Mouse (Mus musculus): Measurements from ENCODE around the gene Ubxn11. TPM values are rescaled to one million over a fixed set of nuclear protein-coding genes. Genes with fewer than 3 reads are reported as not detected.

Ubxn11 gene
- polyA plus RNA-seq, 1 experiment = 28.8 TPM

DNA sequence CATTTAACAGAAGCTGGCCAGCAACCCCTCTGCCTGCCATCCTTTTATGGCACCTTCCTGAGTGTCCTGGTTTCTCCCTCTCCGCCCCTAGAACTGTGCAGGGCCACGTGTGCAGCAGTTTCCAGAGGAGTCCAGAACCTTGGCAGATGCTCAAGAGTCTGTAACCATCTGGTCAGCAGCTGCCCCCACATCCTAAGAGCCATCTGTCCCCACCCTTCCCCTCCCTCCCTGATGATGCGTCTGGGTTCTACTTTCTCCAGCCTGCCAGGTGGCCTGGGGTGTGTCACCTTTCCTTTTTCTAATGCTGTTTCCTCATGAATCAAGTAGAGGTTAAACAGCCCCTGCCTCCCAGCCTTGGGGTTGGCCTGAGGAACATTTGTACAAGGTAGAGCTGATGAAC, 19.9 kb downstream of the Ubxn11 start:
- DNase-seq = no peak
- no peak overlapping the region for H3K4me3 ChIP-seq (replicated peaks; ENCODE audit: extremely low read depth, low read depth, low read length)
- TF ChIP-seq CTCF (IDR thresholded peaks at IDR 0.05; ENCODE audit: insufficient read depth, low read length) (no peak), POLR2A (IDR thresholded peaks at IDR 0.05; ENCODE audit: borderline replicate concordance, extremely low read depth, low read depth, low read length) (no peak)
- 24% methylated on average over 3 of the region's 3 CpGs for WGBS
- peaks cover 8% of the 10 kb centered on the region; the same call in 1 of the 2 replicates for H3K4me1 ChIP-seq (ENCODE audit: control insufficient read depth, insufficient read depth, low read length)

DNA sequence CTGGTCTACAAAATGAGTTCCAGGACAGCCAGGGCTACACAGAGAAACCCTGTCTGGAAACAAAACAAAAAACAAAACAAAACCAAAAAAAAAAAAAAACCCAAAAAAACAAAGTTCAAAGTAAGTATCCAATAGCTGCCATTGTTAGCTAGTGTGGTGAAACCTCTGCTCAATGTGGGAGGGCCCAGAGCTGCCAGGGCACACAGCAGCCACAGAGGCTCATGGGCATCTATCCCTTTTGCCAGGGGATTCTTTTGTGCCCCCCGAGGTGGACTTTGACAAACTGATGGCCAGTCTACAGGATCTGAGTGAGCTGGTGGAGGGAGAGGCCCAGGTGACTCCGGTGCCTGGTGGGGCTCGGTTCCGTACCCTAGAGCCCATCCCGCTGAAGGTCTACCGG, 20.8 kb downstream of the Ubxn11 start:
- H3K4me1 ChIP-seq (ENCODE audit: control insufficient read depth, insufficient read depth, low read length) = peaks cover 13% of the 10 kb centered on the region
- TF ChIP-seq CTCF (IDR thresholded peaks at IDR 0.05; ENCODE audit: insufficient read depth, low read length) (no peak), POLR2A (IDR thresholded peaks at IDR 0.05; ENCODE audit: borderline replicate concordance, extremely low read depth, low read depth, low read length) (no peak)
- no peak for DNase-seq
- H3K4me3 ChIP-seq (replicated peaks; ENCODE audit: extremely low read depth, low read depth, low read length) = no peak overlapping the region
- 95% methylated on average over 6 of the region's 6 CpGs for WGBS

- TF ChIP-seq CTCF (IDR thresholded peaks at IDR 0.05; ENCODE audit: insufficient read depth, low read length) (peak; percentile 94), POLR2A (IDR thresholded peaks at IDR 0.05; ENCODE audit: borderline replicate concordance, extremely low read depth, low read depth, low read length) (no peak; the same call in 1 of the 2 replicates)
- DNase-seq = peak; percentile 42
- Histone ChIP-seq H3K4me3 (replicated peaks; ENCODE audit: extremely low read depth, low read depth, low read length) (peak overlapping the region; percentile 7), H3K4me1 (ENCODE audit: control insufficient read depth, insufficient read depth, low read length) (peaks cover 13% of the 10 kb centered on the region)
- 19% methylated on average over 17 of the region's 17 CpGs for WGBS
Measured at GRCm38 (mm10) chr4:134123680-134124551, 21.5 kb downstream of the Ubxn11 start.

- TF ChIP-seq POLR2A (IDR thresholded peaks at IDR 0.05; ENCODE audit: borderline replicate concordance, extremely low read depth, low read depth, low read length) (no peak), CTCF (IDR thresholded peaks at IDR 0.05; ENCODE audit: insufficient read depth, low read length) (no peak)
- DNase-seq = no peak
- WGBS = 76% methylated on average over 15 of the region's 15 CpGs
- H3K4me3 ChIP-seq (replicated peaks; ENCODE audit: extremely low read depth, low read depth, low read length) = no peak overlapping the region
- H3K4me1 ChIP-seq (ENCODE audit: control insufficient read depth, insufficient read depth, low read length) = peaks cover 13% of the 10 kb centered on the region
Measured at GRCm38 (mm10) chr4:134125383-134126060, 23.2 kb downstream of the Ubxn11 start.

DNA sequence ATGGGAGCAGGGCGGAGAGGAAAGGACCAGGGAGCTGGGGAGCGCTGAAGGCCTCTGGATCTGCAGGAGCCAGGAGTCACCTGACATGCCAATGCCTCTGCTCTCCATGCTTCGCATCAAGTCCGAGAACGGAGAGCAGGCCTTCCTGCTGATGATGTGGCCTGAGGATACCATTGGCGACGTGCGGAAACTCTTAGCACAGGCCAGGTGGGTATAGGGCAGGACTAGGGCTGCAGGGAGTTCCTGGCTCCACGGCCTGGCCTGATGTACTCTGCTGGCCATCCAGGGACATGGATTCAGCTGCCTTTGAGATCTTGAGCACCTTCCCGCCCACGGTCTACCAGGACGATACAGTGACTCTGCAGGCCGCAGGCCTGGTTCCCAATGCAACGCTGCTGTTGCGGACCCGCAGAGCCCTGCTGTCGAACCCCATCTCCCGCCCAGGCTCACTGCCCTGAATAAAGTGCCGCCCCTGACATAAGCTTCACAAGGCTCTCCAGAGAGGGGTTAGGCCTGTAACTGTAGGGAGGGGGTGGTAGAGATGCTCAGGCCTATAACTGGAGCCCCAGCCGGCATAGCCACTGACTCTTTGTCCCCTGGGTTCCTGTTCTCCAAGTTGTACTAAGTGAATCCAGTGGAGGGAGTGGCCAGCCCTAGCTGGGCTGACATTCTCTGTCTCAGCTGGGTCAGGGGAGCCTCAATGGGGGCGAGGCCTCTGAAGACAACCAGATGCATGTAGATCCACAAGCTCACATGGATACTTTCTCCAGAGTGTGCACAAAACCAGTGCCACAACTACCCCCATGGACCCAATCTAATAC, 24.1 kb downstream of the Ubxn11 start:
- WGBS = 89% methylated on average over 21 of the region's 21 CpGs
- Histone ChIP-seq H3K4me3 (replicated peaks; ENCODE audit: extremely low read depth, low read depth, low read length) (no peak overlapping the region), H3K4me1 (ENCODE audit: control insufficient read depth, insufficient read depth, low read length) (peaks cover 13% of the 10 kb centered on the region)
- TF ChIP-seq CTCF (IDR thresholded peaks at IDR 0.05; ENCODE audit: insufficient read depth, low read length) = no peak
- TF ChIP-seq POLR2A (IDR thresholded peaks at IDR 0.05; ENCODE audit: borderline replicate concordance, extremely low read depth, low read depth, low read length) = 0 out of 2 replicates have a peak, but pooled peaks have one; percentile 10
- no peak for DNase-seq

DNA sequence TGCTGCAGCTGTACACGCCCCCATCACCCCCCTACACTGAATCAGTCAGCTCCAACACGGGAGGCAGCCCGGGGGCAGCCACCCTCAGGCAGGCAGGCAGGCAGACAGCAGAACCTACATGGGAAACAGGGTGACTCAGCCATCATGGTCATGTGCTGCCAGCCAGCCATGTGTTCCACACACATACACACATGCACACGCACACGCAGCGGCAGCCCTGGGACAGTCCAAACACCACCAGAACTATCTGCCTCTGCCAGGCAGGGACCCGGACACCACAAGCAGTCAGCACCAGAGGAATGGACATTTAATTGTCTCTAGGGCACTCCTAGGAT, 24.7 kb downstream of the Ubxn11 start:
- 78% methylated on average over 7 of the region's 7 CpGs for WGBS
- H3K4me3 ChIP-seq (replicated peaks; ENCODE audit: extremely low read depth, low read depth, low read length) = no peak overlapping the region
- TF ChIP-seq CTCF (IDR thresholded peaks at IDR 0.05; ENCODE audit: insufficient read depth, low read length) (no peak), POLR2A (IDR thresholded peaks at IDR 0.05; ENCODE audit: borderline replicate concordance, extremely low read depth, low read depth, low read length) (0 out of 2 replicates have a peak, but pooled peaks have one; percentile 3)

GRCm38 (mm10) chr4:134127793-134128192, 25.4 kb downstream of the Ubxn11 start:
- no peak for DNase-seq
- TF ChIP-seq POLR2A (IDR thresholded peaks at IDR 0.05; ENCODE audit: borderline replicate concordance, extremely low read depth, low read depth, low read length) (no peak), CTCF (IDR thresholded peaks at IDR 0.05; ENCODE audit: insufficient read depth, low read length) (no peak)
- peaks cover 13% of the 10 kb centered on the region for H3K4me1 ChIP-seq (ENCODE audit: control insufficient read depth, insufficient read depth, low read length)
- H3K4me3 ChIP-seq (replicated peaks; ENCODE audit: extremely low read depth, low read depth, low read length) = peak overlapping the region; percentile 95
- 36% methylated on average over 8 of the region's 8 CpGs for WGBS

More for the DNA sequence above, 24.7 kb downstream of the Ubxn11 start:
- H3K4me1 ChIP-seq (ENCODE audit: control insufficient read depth, insufficient read depth, low read length) = peaks cover 13% of the 10 kb centered on the region
- DNase-seq = no peak

GRCm38 (mm10) chr4:134128221-134128982, 26.0 kb downstream of the Ubxn11 start, which contains the start of gene Sh3bgrl3:
Sh3bgrl3 (minus strand) TSS chr4:134128789.
- Histone ChIP-seq H3K4me1 (ENCODE audit: control insufficient read depth, insufficient read depth, low read length) (peaks cover 13% of the 10 kb centered on the region), H3K4me3 (replicated peaks; ENCODE audit: extremely low read depth, low read depth, low read length) (peak within 1 kb of the TSS; percentile 95)
- peak; percentile 91 for DNase-seq
- TF ChIP-seq POLR2A (IDR thresholded peaks at IDR 0.05; ENCODE audit: borderline replicate concordance, extremely low read depth, low read depth, low read length) (peak; percentile 94), CTCF (IDR thresholded peaks at IDR 0.05; ENCODE audit: insufficient read depth, low read length) (no peak)
- under 1% methylated on average over 50 of the region's 50 CpGs for WGBS
